Mouse (Mus musculus) hindbrain, embryonic 14.5 days (tissue): ENCODE measurements around the gene Gpr137. TPM values are rescaled to one million over a fixed set of nuclear protein-coding genes. Genes with fewer than 3 reads are reported as not detected.
"Not testable (repeated sequence)": the region's sequence is repeated elsewhere in the genome, so short reads cannot be mapped to it uniquely, and the experiment has no call there.

Experiments used
- ATAC-seq: fragments of 200-750 bp; cut with Nextera tagmentation; 2 replicates; pipeline ENCODE4 v1.8.0; 2017; ENCODE audit warnings: moderate number of reproducible peaks, mild to moderate bottlenecking, moderate TSS enrichment, moderate library complexity; ENCODE audit not compliant: low FRiP score
- DNase-seq: peaks from one replicate; pipeline ENCODE4 v3.0.0-alpha.2; 2015; ENCODE audit warnings: low spot score
- H3K27ac ChIP-seq: fragments of 300-500 bp; sonication (generic); 2 replicates; pipeline ENCODE4 v1.5.1; 2014; ENCODE audit warnings: mild to moderate bottlenecking, moderate library complexity
- H3K27me3 ChIP-seq: fragments of 300-500 bp; sonication (generic); 2 replicates; pipeline ENCODE4 v1.6.1; 2014; ENCODE audit warnings: mild to moderate bottlenecking, low read length, mixed read lengths; ENCODE audit not compliant: control insufficient read depth, insufficient read depth
- H3K36me3 ChIP-seq: fragments of 300-500 bp; sonication (generic); replicated peaks from 2 replicates; pipeline ENCODE4 v1.6.1; 2014; ENCODE audit not compliant: control insufficient read depth, insufficient read depth
- H3K4me1 ChIP-seq: fragments of 300-500 bp; sonication (generic); replicated peaks from 2 replicates; pipeline ENCODE4 v1.6.1; 2014; ENCODE audit warnings: antibody characterized with exemption, low read length, mixed read lengths; ENCODE audit not compliant: control insufficient read depth, insufficient read depth
- H3K4me2 ChIP-seq: fragments of 300-500 bp; sonication (generic); replicated peaks from 2 replicates; pipeline ENCODE4 v1.6.1; 2014; ENCODE audit warnings: mild to moderate bottlenecking, moderate library complexity
- H3K4me3 ChIP-seq: fragments of 300-500 bp; sonication (generic); replicated peaks from 2 replicates; pipeline ENCODE4 v1.5.1; 2014; ENCODE audit warnings: mild to moderate bottlenecking, low read length
- H3K9ac ChIP-seq: fragments of 300-500 bp; sonication (generic); 2 replicates; pipeline ENCODE4 v1.6.1; 2014
- H3K9me3 ChIP-seq: fragments of 300-500 bp; sonication (generic); 2 replicates; pipeline ENCODE4 v1.6.1; 2016; ENCODE audit warnings: low read length; ENCODE audit not compliant: control insufficient read depth
- WGBS: fragments of 180-500 bp; shearing (Covaris S2); extraction: QIAGEN DNeasy Blood & Tissue Kit; methylation state at CpG from one replicate; pipeline ENCODE4 v1.1.7; 2014; 5-methylcytosine and 5-hydroxymethylcytosine counted together
- microRNA-seq: library from miRNA; unstranded; fragments of <30 nt; microRNA quantifications from one replicate; pipeline ENCODE4, GENCODE M21; 2016
- polyA plus RNA-seq: library from polyadenylated mRNA; unstranded; fragments of >200 nt; fragmentation: Nextera tagmentation; extraction: Ambion mirVana; gene quantifications from 2 replicates; pipeline ENCODE4 v1.2.1, GENCODE M21; 2014

Gpr137 gene
- polyA plus RNA-seq, 1 experiment from 2014 or later: 60.2 TPM

DNA sequence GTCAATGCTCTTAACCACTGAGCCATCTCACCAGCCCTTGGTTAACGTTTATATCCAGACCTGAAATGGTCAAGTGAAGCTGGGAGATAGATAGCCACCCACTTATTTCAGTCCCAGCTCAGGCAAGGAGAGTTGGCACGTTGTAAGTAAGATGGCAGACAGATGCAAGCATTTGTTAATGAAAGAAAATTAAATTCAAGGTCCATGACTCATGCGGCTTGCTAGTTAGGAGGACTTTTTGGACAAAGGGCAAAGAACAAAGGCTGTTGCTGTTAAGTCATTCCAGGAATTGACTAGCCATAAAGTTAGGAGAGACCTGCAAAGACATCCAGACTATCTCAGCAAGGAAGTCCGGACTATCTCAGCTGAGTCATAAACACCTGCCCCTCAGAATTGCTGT, 42.6 kb downstream of the Gpr137 start:
- H3K27me3 ChIP-seq: no peaks in the 10 kb centered on the region
- H3K4me3 ChIP-seq: no peak overlapping the region
- H3K4me2 ChIP-seq: no peak overlapping the region
- no peak for ATAC-seq
- H3K9ac ChIP-seq: no peak overlapping the region
- peaks cover 7% of the 10 kb centered on the region for H3K36me3 ChIP-seq
- H3K9me3 ChIP-seq: no peaks in the 10 kb centered on the region
- no peak overlapping the region for H3K27ac ChIP-seq
- no peak for DNase-seq
- H3K4me1 ChIP-seq: no peaks in the 10 kb centered on the region
- 83% methylated on average over 4 of the region's 4 CpGs for WGBS

DNA sequence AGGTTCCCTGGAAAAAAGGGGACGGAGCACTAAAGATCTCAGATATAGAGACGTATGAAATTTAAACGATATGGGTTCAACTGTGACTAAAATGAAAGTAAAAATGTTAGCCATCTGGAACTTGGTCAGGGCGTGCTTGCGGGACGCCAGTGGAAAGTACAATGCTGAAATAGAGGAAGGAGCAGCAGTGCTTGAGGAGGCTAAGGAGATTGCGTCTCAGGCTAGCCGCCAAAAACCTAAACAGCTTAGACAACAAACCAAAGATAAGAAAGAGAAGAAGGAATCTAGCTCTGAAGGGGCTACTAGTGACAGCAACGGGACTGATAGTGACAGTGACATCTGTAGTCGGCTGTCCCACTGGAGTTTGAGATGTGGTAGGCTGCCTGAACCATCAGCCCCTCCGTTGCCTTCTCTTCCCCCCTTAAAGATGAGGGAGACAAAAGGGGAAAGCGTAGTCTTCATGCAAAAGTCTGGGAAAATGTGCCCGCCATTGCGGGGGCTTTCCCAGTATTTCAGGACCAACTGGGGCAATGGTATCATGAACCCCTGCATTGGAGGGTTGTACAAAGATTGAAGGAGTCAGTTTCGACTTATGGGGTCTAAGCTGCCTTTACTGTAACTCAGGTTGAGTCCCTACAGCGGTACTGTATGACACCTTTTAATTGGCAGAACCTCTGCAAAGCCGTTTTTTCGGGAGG, 46.5 kb downstream of the Gpr137 start:
- H3K4me3 ChIP-seq, H3K36me3 ChIP-seq, DNase-seq, H3K27ac ChIP-seq, H3K27me3 ChIP-seq, H3K4me1 ChIP-seq, H3K9ac ChIP-seq, H3K9me3 ChIP-seq, H3K4me2 ChIP-seq, ATAC-seq: not testable (repeated sequence)
- WGBS: 95% methylated on average over 18 of the region's 18 CpGs

DNA sequence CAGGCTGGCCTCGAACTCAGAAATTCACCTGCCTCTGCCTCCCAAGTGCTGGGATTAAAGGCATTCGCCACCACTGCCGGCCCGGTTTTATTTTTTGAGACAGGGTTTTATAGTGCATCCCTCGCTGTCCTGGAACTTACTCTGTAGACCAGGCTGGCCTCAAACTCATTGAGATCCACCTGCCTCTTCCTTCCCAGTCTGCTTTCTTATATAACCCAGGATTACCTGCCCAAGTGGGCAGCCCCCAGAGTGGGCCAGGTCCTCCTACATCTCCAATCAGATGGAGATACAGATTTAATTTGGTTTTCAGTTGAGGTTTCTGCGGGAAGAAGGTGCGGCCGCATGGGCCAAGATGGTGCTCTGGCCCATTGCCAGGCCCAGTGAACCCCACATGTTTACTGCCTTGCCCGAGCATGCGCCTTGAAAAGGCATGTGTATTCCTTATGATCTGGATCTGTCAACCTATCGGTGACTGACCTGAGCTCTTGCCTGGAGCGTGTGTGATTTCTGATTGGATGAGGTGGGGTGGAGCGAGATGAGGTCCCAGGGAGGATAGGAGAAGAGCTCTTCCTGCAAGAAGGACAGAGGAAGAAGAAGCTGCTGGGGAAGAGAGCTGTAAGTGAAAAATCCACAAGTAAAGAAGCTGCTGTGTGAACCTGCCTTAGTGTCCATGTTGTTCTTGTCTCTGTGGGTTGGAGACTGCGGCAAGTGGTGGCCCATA, 48.4 kb downstream of the Gpr137 start:
- Histone ChIP-seq H3K27ac (no peak overlapping the region), H3K4me1 (no peaks in the 10 kb centered on the region), H3K36me3 (no peaks in the 10 kb centered on the region), H3K4me2 (no peak overlapping the region), H3K9ac (no peak overlapping the region), H3K9me3 (no peaks in the 10 kb centered on the region), H3K27me3 (no peaks in the 10 kb centered on the region), H3K4me3 (no peak overlapping the region)
- ATAC-seq (no peak), DNase-seq (no peak)
- WGBS: 95% methylated on average over 14 of the region's 14 CpGs

DNA sequence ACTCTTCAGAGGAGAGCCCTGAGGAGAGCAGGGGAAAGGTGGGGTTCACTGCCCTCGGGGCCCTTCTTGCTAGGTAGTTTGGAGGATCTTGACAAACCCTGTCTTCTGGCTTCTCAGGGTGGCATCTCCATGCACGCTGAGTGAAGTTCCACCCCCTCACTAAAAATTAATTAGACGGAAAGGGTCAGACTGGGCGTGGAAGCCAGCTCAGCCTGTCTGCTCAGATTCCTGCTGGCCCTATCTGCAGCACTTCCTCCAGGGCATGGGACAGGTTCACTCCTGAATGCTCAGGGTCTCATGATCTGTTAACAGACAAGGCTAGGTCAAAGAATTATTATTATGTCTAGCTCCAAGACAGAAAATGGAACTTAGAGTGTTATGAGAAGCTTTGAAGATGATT, 49.8 kb downstream of the Gpr137 start:
- DNase-seq (no peak), ATAC-seq (no peak)
- H3K9ac ChIP-seq: no peak overlapping the region
- no peak overlapping the region for H3K27ac ChIP-seq
- no peaks in the 10 kb centered on the region for H3K4me1 ChIP-seq
- 66% methylated on average over 4 of the region's 4 CpGs for WGBS
- no peaks in the 10 kb centered on the region for H3K27me3 ChIP-seq
- H3K36me3 ChIP-seq: no peaks in the 10 kb centered on the region
- H3K4me2 ChIP-seq: no peak overlapping the region
- H3K9me3 ChIP-seq: no peaks in the 10 kb centered on the region
- no peak overlapping the region for H3K4me3 ChIP-seq

Small RNA genes within 50 kb of the gene (microRNA-seq; reads per million reads assigned to microRNA genes)
- gene Mir6990: 1.3 reads per million

Other genes starting within 250 kb of the Gpr137 start
- gene Rps6ka4, start 101.8 kb downstream of the Gpr137 start, polyA plus RNA-seq: 10.6 and 11.1 TPM in 2 replicates
- gene Ccdc88b, start 84.3 kb downstream of the Gpr137 start, polyA plus RNA-seq: 0.48 and 0.90 TPM in 2 replicates
- gene Trmt112, start 32.8 kb downstream of the Gpr137 start, polyA plus RNA-seq: 107 and 118 TPM in 2 replicates
- gene Prdx5, start 32.4 kb downstream of the Gpr137 start, polyA plus RNA-seq: 291 and 300 TPM in 2 replicates
- gene Esrra, start 20.7 kb downstream of the Gpr137 start, polyA plus RNA-seq: 6.2 and 7.3 TPM in 2 replicates
- 1.7 and 2.3 TPM in 2 replicates for gene Catsperz, start 17.1 kb downstream of the Gpr137 start, polyA plus RNA-seq
- 8.5 and 10.9 TPM in 2 replicates for gene Kcnk4, start 8.0 kb downstream of the Gpr137 start, polyA plus RNA-seq
- gene Bad, start 619 bp downstream of the Gpr137 start, polyA plus RNA-seq: 81.8 and 84.5 TPM in 2 replicates
- 211 and 215 TPM in 2 replicates for gene Ppp1r14b, start 32.5 kb upstream of the Gpr137 start, polyA plus RNA-seq
- 10.6 and 11.4 TPM in 2 replicates for gene Plcb3, start 34.0 kb upstream of the Gpr137 start, polyA plus RNA-seq
- gene Fkbp2, start 38.0 kb upstream of the Gpr137 start, polyA plus RNA-seq: 99.2 and 101 TPM in 2 replicates
- gene Vegfb, start 45.2 kb upstream of the Gpr137 start, polyA plus RNA-seq: 54.8 and 57.6 TPM in 2 replicates
- 22.8 and 23.7 TPM in 2 replicates for gene Dnajc4, start 50.1 kb upstream of the Gpr137 start, polyA plus RNA-seq
- 18.0 and 19.0 TPM in 2 replicates for gene Nudt22, start 53.6 kb upstream of the Gpr137 start, polyA plus RNA-seq
- 17.8 and 19.8 TPM in 2 replicates for gene Trpt1, start 53.7 kb upstream of the Gpr137 start, polyA plus RNA-seq
- 3.1 and 3.8 TPM in 2 replicates for gene Fermt3, start 77.0 kb upstream of the Gpr137 start, polyA plus RNA-seq
- 204 and 230 TPM in 2 replicates for gene Stip1, start 97.5 kb upstream of the Gpr137 start, polyA plus RNA-seq
- gene Macrod1, start 114.3 kb upstream of the Gpr137 start, polyA plus RNA-seq: 5.2 and 6.9 TPM in 2 replicates
- 8.7 and 9.5 TPM in 2 replicates for gene Flrt1, start 163.2 kb upstream of the Gpr137 start, polyA plus RNA-seq